Mouse (Mus musculus) kidney, adult 2 months (tissue): ENCODE results near the gene Ambra1. TPM values are rescaled to one million over a fixed set of nuclear protein-coding genes. Genes with fewer than 3 reads are reported as not detected.

ENCODE experiments used
- DNase-seq: peaks from one replicate; pipeline ENCODE4 v3.0.0; 2021
- H3K27ac ChIP-seq: fragments of 200-500 bp; 2 replicates; pipeline ENCODE4 v1.5.1; 2012; ENCODE audit warnings: low read depth, low read length, control low read depth, inconsistent platforms; ENCODE audit not compliant: insufficient read depth
- H3K27me3 ChIP-seq: fragments of 200-500 bp; replicated peaks from 2 replicates; pipeline ENCODE4 v1.6.1; 2012; ENCODE audit warnings: mild to moderate bottlenecking, moderate library complexity, low read length, inconsistent platforms; ENCODE audit not compliant: control insufficient read depth, insufficient read depth
- H3K36me3 ChIP-seq: fragments of 200-500 bp; 2 replicates; pipeline ENCODE4 v1.6.1; 2012; ENCODE audit warnings: mild to moderate bottlenecking, moderate library complexity, low read length, inconsistent platforms; ENCODE audit not compliant: control insufficient read depth, insufficient read depth
- H3K4me1 ChIP-seq: fragments of 200-500 bp; 2 replicates; pipeline ENCODE4 v1.6.1; 2011; ENCODE audit warnings: low read length; ENCODE audit not compliant: control insufficient read depth, insufficient read depth
- H3K4me3 ChIP-seq: fragments of 200-500 bp; 2 replicates; pipeline ENCODE4 v1.5.1; 2011; ENCODE audit warnings: mild to moderate bottlenecking, low read depth, low read length, control low read depth; ENCODE audit not compliant: insufficient read depth
- CTCF ChIP-seq: fragments of 200-500 bp; conservative IDR thresholded peaks from 2 replicates; pipeline ENCODE4 v1.5.1; 2011; ENCODE audit warnings: low read depth, mild to moderate bottlenecking, control low read depth, low read length, moderate library complexity, mixed read lengths; ENCODE audit not compliant: insufficient read depth, insufficient read length
- POLR2A ChIP-seq: fragments of 200-500 bp; IDR thresholded peaks from one replicate; pipeline ENCODE4 v1.6.1; 2011; ENCODE audit warnings: low read depth, low read length, control low read depth
- WGBS: fragments of 180-500 bp; shearing (Covaris S2); methylation state at CpG from one replicate; pipeline ENCODE4 v1.1.7; 2018; 5-methylcytosine and 5-hydroxymethylcytosine counted together
- polyA plus RNA-seq: library from polyadenylated mRNA; depleted of rRNA; stranded (reverse); fragments of >200 nt; gene quantifications from 2 replicates; pipeline ENCODE4 v1.2.3, GENCODE M21; 2012

Ambra1 gene
- polyA plus RNA-seq, 1 experiment = 34.5 TPM

DNA sequence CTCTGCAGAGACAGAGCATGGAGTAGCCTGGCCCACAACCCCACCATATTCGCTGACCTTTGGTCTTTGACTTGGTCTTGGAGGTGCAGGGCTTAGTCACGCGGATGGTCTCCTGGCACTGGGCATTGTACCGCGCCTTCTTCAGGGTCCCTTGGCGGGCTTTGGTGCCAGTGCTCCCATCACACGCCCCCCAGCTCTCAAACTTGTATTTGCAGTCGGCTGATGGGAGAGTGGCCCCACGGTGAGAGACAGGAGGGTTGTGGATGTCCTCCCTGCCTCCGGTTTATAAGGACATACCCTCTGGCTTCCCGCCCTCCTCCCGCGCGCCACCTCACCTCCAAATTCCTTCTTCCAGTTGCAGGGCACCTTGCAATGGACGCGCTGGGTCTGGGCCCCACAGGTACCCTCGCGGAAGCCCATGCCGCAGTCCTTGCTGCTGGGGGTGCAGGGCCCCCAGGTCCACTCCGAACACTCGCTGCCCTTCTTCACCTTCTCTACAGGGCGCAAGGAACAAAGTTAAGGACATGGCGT is 200.9 kb downstream of the Ambra1 start:
- WGBS = 24% methylated on average over 23 of the region's 23 CpGs
- H3K36me3 ChIP-seq = no peaks in the 10 kb centered on the region
- no peak for TF ChIP-seq CTCF
- TF ChIP-seq POLR2A = no peak
- peak overlapping the region; percentile 28; the same call in 1 of the 2 replicates for H3K27ac ChIP-seq
- no peaks in the 10 kb centered on the region for H3K27me3 ChIP-seq
- peak; percentile 80 for DNase-seq
- peaks cover 8% of the 10 kb centered on the region; the same call in 1 of the 2 replicates for H3K4me1 ChIP-seq
- peak overlapping the region; percentile 24; the same call in 1 of the 2 replicates for H3K4me3 ChIP-seq

DNA sequence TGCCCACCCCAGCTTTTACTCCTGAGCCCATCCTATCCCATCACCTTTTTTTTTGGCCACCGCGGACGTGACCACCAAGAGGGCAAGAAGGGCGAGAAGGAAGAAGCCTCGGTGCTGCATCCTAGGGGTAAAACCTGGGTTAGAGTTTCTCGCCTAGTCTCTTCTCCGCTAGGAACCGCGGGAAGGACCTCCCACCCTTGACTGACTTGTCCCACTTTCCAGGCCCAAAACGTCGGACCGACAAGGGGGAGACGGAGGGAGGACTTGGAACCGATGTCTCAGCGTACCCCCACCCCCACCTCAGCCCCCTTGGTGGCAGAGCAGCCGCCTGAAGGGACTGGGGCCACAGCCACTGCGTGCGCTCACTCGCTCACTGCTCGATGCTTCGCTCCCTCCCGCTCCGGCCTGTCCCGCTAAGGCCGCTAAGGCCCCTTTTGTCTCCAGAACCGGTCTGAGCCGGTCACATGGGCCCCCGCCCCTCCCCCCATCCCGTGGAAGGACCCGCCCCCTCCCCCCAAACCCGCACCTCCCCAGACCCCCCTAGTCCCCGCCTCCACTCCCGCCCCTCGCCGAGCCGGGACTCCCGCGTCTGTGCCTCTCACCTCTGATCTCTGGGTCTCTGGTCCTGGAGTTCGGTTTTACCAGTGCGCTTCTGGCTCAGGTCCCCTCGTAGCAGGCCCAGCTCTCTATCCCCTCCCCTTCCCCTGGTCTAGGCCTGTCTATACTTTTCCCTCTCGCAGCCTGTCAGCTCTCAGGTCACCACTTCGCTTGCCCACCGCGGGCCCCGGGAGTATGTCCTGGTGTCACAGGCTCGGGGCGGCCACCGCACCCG is 201.6 kb downstream of the Ambra1 start:
- Histone ChIP-seq H3K27me3 (no peaks in the 10 kb centered on the region), H3K4me1 (peaks cover 8% of the 10 kb centered on the region; the same call in 1 of the 2 replicates), H3K27ac (peak overlapping the region; percentile 28; the same call in 1 of the 2 replicates), H3K4me3 (peak overlapping the region; percentile 24; the same call in 1 of the 2 replicates), H3K36me3 (no peaks in the 10 kb centered on the region; the same call in 1 of the 2 replicates)
- WGBS = 22% methylated on average over 49 of the region's 50 CpGs
- TF ChIP-seq POLR2A = peak; percentile 20
- TF ChIP-seq CTCF = no peak
- peak; percentile 30 for DNase-seq

DNA sequence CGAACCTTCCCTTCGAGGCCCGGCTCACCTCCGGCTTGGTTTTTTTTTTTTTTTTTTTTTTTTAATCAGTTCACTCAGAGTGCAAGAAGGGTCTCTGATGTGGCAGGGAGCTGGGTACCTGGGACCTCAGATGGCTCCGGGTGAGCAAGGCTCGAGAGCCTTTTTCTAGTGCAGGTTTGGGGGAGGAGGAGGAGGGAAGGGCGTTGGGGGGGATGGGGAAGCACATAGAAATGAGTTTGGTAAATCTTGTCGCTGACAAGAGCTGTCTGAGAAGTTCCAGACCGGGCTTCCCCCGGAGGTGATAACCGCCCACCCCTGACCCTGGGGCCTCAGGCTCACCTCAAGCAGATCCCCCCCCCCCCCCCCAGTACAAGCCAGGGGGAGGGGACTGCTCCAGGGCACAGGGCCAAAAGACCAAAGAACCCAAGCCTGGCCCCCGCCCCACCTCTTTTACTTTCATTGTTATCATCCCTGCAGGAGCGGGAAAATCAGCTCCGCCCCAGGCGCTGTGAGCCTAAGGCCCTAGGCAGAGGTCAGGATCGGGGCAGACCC is 202.3 kb downstream of the Ambra1 start, which contains the start of gene Mdk:
Gene Mdk, minus strand, starts transcription at position 138 of the 552 bp plus-strand sequence.
- Histone ChIP-seq H3K36me3 (no peaks in the 10 kb centered on the region; the same call in 1 of the 2 replicates), H3K27me3 (no peaks in the 10 kb centered on the region), H3K4me3 (peak within 1 kb of the TSS; percentile 24; the same call in 1 of the 2 replicates), H3K27ac (peak within 1 kb of the TSS; percentile 28; the same call in 1 of the 2 replicates), H3K4me1 (peaks cover 8% of the 10 kb centered on the region; the same call in 1 of the 2 replicates)
- no peak for TF ChIP-seq CTCF
- TF ChIP-seq POLR2A = no peak
- DNase-seq = no peak
- 30% methylated on average over 16 of the region's 16 CpGs for WGBS

DNA sequence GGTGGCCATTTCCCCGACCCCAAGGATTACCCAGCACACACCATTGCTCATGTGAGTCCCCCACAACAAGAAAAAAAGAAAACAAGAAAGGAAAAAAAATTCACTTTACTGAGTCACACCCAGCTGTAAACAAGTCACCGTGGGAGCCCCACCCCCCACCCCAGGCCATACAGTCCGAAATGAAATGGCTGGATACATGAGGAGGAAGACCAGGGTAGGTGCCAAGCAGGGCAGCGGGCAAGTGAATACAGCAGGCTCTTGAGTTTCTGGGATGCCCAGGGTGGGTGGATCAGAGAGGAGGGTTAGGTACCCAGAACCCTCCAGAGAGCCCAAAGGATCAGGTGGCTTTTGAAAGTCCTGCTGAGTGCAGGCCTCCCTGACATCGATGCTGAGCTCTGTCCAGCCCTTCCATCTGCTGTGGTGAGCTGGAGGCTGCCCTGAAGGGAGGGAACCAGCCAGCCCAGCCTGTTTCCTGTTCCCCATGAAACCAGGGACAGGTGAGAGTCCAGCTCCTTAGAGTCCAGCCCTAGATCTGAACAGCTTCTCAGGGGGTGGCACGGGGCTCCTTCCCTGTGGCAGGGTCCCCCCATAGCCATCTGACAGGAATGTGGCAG is 202.9 kb downstream of the Ambra1 start:
- no peak for DNase-seq
- Histone ChIP-seq H3K27me3 (no peaks in the 10 kb centered on the region), H3K4me3 (no peak overlapping the region), H3K4me1 (peaks cover 8% of the 10 kb centered on the region; the same call in 1 of the 2 replicates), H3K27ac (no peak overlapping the region), H3K36me3 (no peaks in the 10 kb centered on the region; the same call in 1 of the 2 replicates)
- 48% methylated on average over 6 of the region's 6 CpGs for WGBS
- TF ChIP-seq POLR2A (no peak), CTCF (no peak)

DNA sequence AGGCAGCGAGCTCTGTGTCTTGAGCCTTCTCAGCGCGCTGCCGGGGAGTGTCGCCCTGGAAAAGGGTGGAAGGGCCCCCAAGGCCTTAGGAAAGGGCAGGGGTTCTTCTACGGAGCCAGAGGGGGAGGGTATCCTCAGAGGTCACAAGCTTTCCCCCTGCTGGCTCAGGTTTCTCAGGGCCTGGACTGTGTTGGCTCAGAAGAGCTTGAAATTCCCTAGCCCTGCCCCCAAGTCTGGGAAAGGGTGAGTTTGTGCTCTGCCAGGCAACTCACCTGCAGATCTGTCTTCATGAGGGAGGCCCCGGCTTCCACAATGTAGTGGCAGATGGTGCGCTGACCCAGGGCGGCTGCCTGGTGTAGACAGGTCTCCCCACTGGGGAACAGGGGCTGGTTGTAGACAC is 203.5 kb downstream of the Ambra1 start:
- DNase-seq = no peak
- no peak for TF ChIP-seq CTCF
- TF ChIP-seq POLR2A = no peak
- no peak overlapping the region for H3K27ac ChIP-seq
- peaks cover 8% of the 10 kb centered on the region; the same call in 1 of the 2 replicates for H3K4me1 ChIP-seq
- 80% methylated on average over 9 of the region's 9 CpGs for WGBS
- H3K27me3 ChIP-seq = no peaks in the 10 kb centered on the region
- H3K4me3 ChIP-seq = no peak overlapping the region
- no peaks in the 10 kb centered on the region; the same call in none of the 2 replicates for H3K36me3 ChIP-seq

DNA sequence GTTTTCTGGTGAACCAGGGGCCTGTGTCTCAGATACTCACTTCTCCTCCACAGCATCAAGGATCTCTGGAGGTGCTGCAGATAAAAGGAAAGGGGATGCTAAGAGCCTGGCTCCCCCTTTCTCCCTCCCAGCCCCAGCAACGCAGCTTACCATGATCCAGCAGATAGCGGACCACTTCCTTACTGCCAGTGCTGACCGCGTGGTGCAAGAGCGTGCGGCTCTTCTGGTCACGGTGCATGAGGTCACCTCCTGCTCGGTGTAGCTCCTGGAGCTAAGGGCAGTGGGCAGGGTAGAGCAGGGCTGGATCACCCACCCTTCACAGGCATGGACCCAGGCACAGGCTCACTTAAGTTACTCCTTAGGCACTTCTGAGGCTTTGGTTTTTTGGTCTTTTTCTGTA is 204.1 kb downstream of the Ambra1 start:
- no peak overlapping the region for H3K4me3 ChIP-seq
- H3K4me1 ChIP-seq = peaks cover 11% of the 10 kb centered on the region; the same call in 1 of the 2 replicates
- H3K36me3 ChIP-seq = no peaks in the 10 kb centered on the region; the same call in none of the 2 replicates
- no peak for TF ChIP-seq CTCF
- TF ChIP-seq POLR2A = no peak
- no peak overlapping the region for H3K27ac ChIP-seq
- no peak for DNase-seq
- no peaks in the 10 kb centered on the region for H3K27me3 ChIP-seq
- WGBS = 47% methylated on average over 8 of the region's 8 CpGs
